Mouse (Mus musculus) thymus, adult 2 months (tissue): ENCODE data around the gene Oaz3.

ENCODE experiments used
- CTCF ChIP-seq: fragments of 200-500 bp; IDR thresholded peaks from 2 replicates; pipeline ENCODE4 v1.5.1; 2012; ENCODE audit warnings: mild to moderate bottlenecking, control low read depth, low read length, moderate library complexity, borderline replicate concordance; ENCODE audit not compliant: control insufficient read depth, poor library complexity, insufficient read depth; ENCODE audit errors: extremely low read depth
- POLR2A ChIP-seq: fragments of 200-500 bp; IDR thresholded peaks from 2 replicates; pipeline ENCODE4 v1.6.1; 2012; ENCODE audit warnings: mild to moderate bottlenecking, low read length, control low read depth, moderate library complexity; ENCODE audit not compliant: control insufficient read depth, poor library complexity, insufficient read depth; ENCODE audit errors: extremely low read depth

- TF ChIP-seq CTCF (no peak), POLR2A (no peak)
Observed at GRCm38 (mm10) chr3:94389420-94389819, 54.3 kb downstream of the Oaz3 start.
